Mouse (Mus musculus): Measurements from ENCODE around the gene Zfp580.

- TF ChIP-seq CTCF (IDR thresholded peaks at IDR 0.05; ENCODE audit: low read depth, low read length), result no peak
- no peak for TF ChIP-seq EP300 (IDR thresholded peaks at IDR 0.05; ENCODE audit: insufficient read depth, low read depth, low read length)
Measured at GRCm38 (mm10) chr7:5099796-5100195, 48.5 kb downstream of the Zfp580 start.
